Mouse (Mus musculus) heart, postnatal 0 days (tissue): ENCODE measurements around the gene Fat3. TPM values are rescaled to one million over a fixed set of nuclear protein-coding genes. Genes with fewer than 3 reads are reported as not detected.

Experiments used
- ATAC-seq: fragments of 200-750 bp; cut with Nextera tagmentation; 2 replicates; pipeline ENCODE4 v1.8.0; 2017; ENCODE audit warnings: low read depth, moderate number of reproducible peaks, moderate library complexity; ENCODE audit not compliant: insufficient read depth
- DNase-seq: peaks from one replicate; pipeline ENCODE4 v3.0.0-alpha.2; 2016; ENCODE audit warnings: low spot score
- H3K27ac ChIP-seq: fragments of 300-500 bp; sonication (generic); 2 replicates; pipeline ENCODE4 v1.5.1; 2014; ENCODE audit warnings: low read depth, mild to moderate bottlenecking
- H3K27me3 ChIP-seq: fragments of 300-500 bp; sonication (generic); 2 replicates; pipeline ENCODE4 v1.6.1; 2014; ENCODE audit warnings: low read length, mixed read lengths; ENCODE audit not compliant: control insufficient read depth, insufficient read depth
- H3K36me3 ChIP-seq: fragments of 300-500 bp; sonication (generic); replicated peaks from 2 replicates; pipeline ENCODE4 v1.6.1; 2014; ENCODE audit warnings: low read length, mixed read lengths; ENCODE audit not compliant: control insufficient read depth, insufficient read depth
- H3K4me1 ChIP-seq: fragments of 300-500 bp; sonication (generic); 2 replicates; pipeline ENCODE4 v1.6.1; 2014; ENCODE audit warnings: antibody characterized with exemption; ENCODE audit not compliant: control insufficient read depth, insufficient read depth
- H3K4me2 ChIP-seq: fragments of 300-500 bp; sonication (generic); 2 replicates; pipeline ENCODE4 v1.6.1; 2014; ENCODE audit warnings: low read depth, mild to moderate bottlenecking, low read length, moderate library complexity
- H3K4me3 ChIP-seq: fragments of 300-500 bp; sonication (generic); 2 replicates; pipeline ENCODE4 v1.5.1; 2014; ENCODE audit warnings: low read depth, low read length
- H3K9ac ChIP-seq: fragments of 300-500 bp; sonication (generic); replicated peaks from 2 replicates; pipeline ENCODE4 v1.6.1; 2014; ENCODE audit warnings: low read depth, low read length, mixed read lengths
- H3K9me3 ChIP-seq: fragments of 300-500 bp; sonication (generic); replicated peaks from 2 replicates; pipeline ENCODE4 v1.6.1; 2016; ENCODE audit warnings: low read length; ENCODE audit not compliant: control insufficient read depth
- CTCF ChIP-seq: IDR thresholded peaks from 2 replicates; pipeline ENCODE4 v1.5.1; 2016; ENCODE audit warnings: antibody characterized with exemption, control low read depth, low read depth
- EP300 ChIP-seq: IDR thresholded peaks from 2 replicates; pipeline ENCODE4 v1.6.1; 2016; ENCODE audit warnings: antibody characterized with exemption, low read depth
- WGBS: fragments of 180-500 bp; shearing (Covaris S2); extraction: QIAGEN DNeasy Blood & Tissue Kit; methylation state at CpG from one replicate; pipeline ENCODE4 v1.1.7; 2014; 5-methylcytosine and 5-hydroxymethylcytosine counted together
- polyA plus RNA-seq: library from polyadenylated mRNA; unstranded; fragments of >200 nt; fragmentation: Nextera tagmentation; extraction: Ambion mirVana; gene quantifications from 2 replicates; pipeline ENCODE4 v1.2.1, GENCODE M21; 2015
- total RNA-seq: library from RNA; depleted of rRNA; stranded (reverse); fragments of >200 nt; gene quantifications from 2 replicates; pipeline ENCODE4 v1.2.3, GENCODE M21; 2014; ENCODE audit warnings: low replicate concordance

Gene Fat3
- total and polyA plus RNA-seq, 2 experiments from 2014 or later: 0.19 to 2.4 TPM

- Histone ChIP-seq H3K27me3 (no peaks in the 10 kb centered on the region), H3K4me2 (no peak overlapping the region), H3K27ac (no peak overlapping the region), H3K36me3 (no peaks in the 10 kb centered on the region), H3K4me3 (no peak overlapping the region), H3K4me1 (no peaks in the 10 kb centered on the region), H3K9me3 (no peaks in the 10 kb centered on the region), H3K9ac (no peak overlapping the region)
- ATAC-seq (no peak), DNase-seq (peak; percentile 8)
- 26% methylated on average over 12 of the region's 12 CpGs for WGBS
- no peak for TF ChIP-seq CTCF
Observed at GRCm38 (mm10) chr9:15976959-15977663, 524.0 kb downstream of the Fat3 start.

GRCm38 (mm10) chr9:15975999-15976398 lies 525.1 kb downstream of the Fat3 start:
- no peaks in the 10 kb centered on the region for H3K9me3 ChIP-seq
- 85% methylated on average over 2 of the region's 2 CpGs for WGBS

GRCm38 (mm10) chr9:15972201-15972600 lies 528.9 kb downstream of the Fat3 start:
- no peak overlapping the region for H3K9ac ChIP-seq
- H3K4me1 ChIP-seq: no peaks in the 10 kb centered on the region
- 76% methylated on average over 1 of the region's 1 CpGs for WGBS
- no peaks in the 10 kb centered on the region for H3K27me3 ChIP-seq
- H3K9me3 ChIP-seq: no peaks in the 10 kb centered on the region
- TF ChIP-seq EP300 (no peak), CTCF (no peak)
- no peak overlapping the region for H3K27ac ChIP-seq
- no peak overlapping the region for H3K4me2 ChIP-seq
- no peaks in the 10 kb centered on the region for H3K36me3 ChIP-seq
- no peak for DNase-seq
- no peak overlapping the region for H3K4me3 ChIP-seq
- no peak for ATAC-seq

More at GRCm38 (mm10) chr9:15975999-15976398, 525.1 kb downstream of the Fat3 start:
- no peak for TF ChIP-seq EP300
- no peak for TF ChIP-seq CTCF
- Histone ChIP-seq H3K36me3 (no peaks in the 10 kb centered on the region), H3K27me3 (no peaks in the 10 kb centered on the region), H3K4me3 (no peak overlapping the region), H3K4me2 (no peak overlapping the region), H3K27ac (no peak overlapping the region), H3K4me1 (no peaks in the 10 kb centered on the region), H3K9ac (no peak overlapping the region)
- DNase-seq (no peak), ATAC-seq (no peak)

- Histone ChIP-seq H3K9me3 (no peaks in the 10 kb centered on the region), H3K27me3 (no peaks in the 10 kb centered on the region), H3K4me3 (no peak overlapping the region), H3K4me1 (no peaks in the 10 kb centered on the region), H3K27ac (no peak overlapping the region), H3K9ac (no peak overlapping the region), H3K36me3 (no peaks in the 10 kb centered on the region), H3K4me2 (no peak overlapping the region)
- DNase-seq (no peak), ATAC-seq (no peak)
- no peak for TF ChIP-seq CTCF
- no peak for TF ChIP-seq EP300
Observed at GRCm38 (mm10) chr9:15971393-15971792, 529.7 kb downstream of the Fat3 start.

GRCm38 (mm10) chr9:15964198-15964597 lies 536.9 kb downstream of the Fat3 start:
- no peak for ATAC-seq
- WGBS: 72% methylated on average over 3 of the region's 3 CpGs
- Histone ChIP-seq H3K9ac (no peak overlapping the region), H3K27ac (no peak overlapping the region), H3K27me3 (no peaks in the 10 kb centered on the region), H3K36me3 (no peaks in the 10 kb centered on the region), H3K4me1 (no peaks in the 10 kb centered on the region), H3K9me3 (no peaks in the 10 kb centered on the region), H3K4me2 (no peak overlapping the region), H3K4me3 (no peak overlapping the region)
- no peak for DNase-seq
- TF ChIP-seq EP300: no peak
- TF ChIP-seq CTCF: no peak

GRCm38 (mm10) chr9:15962886-15963285 lies 538.2 kb downstream of the Fat3 start:
- Histone ChIP-seq H3K27me3 (no peaks in the 10 kb centered on the region), H3K36me3 (no peaks in the 10 kb centered on the region), H3K9ac (no peak overlapping the region), H3K4me1 (no peaks in the 10 kb centered on the region), H3K4me3 (no peak overlapping the region), H3K4me2 (no peak overlapping the region), H3K9me3 (no peaks in the 10 kb centered on the region), H3K27ac (no peak overlapping the region)
- ATAC-seq (no peak), DNase-seq (no peak)
- TF ChIP-seq EP300 (no peak), CTCF (no peak)
- WGBS: 66% methylated on average over 2 of the region's 2 CpGs
